Mouse (Mus musculus) embryonic fibroblast, embryonic 13.5 days (primary cell): Measurements from ENCODE around the gene Ttc12.

Experiments used
- CTCF ChIP-seq: IDR thresholded peaks from 2 replicates; pipeline ENCODE4 v1.5.1; 2011; ENCODE audit warnings: mild to moderate bottlenecking, control low read depth, low read length, moderate library complexity, borderline replicate concordance; ENCODE audit not compliant: insufficient read depth
- POLR2A ChIP-seq: IDR thresholded peaks from 2 replicates; pipeline ENCODE4 v1.6.1; 2011; ENCODE audit warnings: low read depth, mild to moderate bottlenecking, control low read depth, low read length, moderate library complexity

DNA sequence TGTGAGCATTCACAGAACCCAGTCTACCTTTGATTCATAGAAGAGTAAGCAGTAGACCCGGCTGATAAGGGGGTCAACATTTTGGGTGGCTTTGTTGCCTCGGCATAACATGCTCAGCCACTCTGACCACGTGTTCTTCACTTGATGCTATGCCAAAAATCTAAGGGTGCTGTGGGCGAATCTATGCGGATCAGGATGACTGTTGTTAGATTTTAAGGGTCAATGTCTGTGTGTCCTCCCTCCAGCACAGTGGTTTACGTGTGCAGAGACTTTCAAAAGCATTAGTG is 1.6 kb upstream of the Ttc12 start:
- TF ChIP-seq CTCF (no peak), POLR2A (no peak)
